Mouse (Mus musculus): ENCODE results near the gene Tbc1d22a. TPM values are rescaled to one million over a fixed set of nuclear protein-coding genes. Genes with fewer than 3 reads are reported as not detected.
A peak's percentile ranks its signal among the peaks of the same experiment; 100 is the strongest.
"Not testable (repeated sequence)": the region's sequence is repeated elsewhere in the genome, so short reads cannot be mapped to it uniquely, and the experiment has no call there.

Gene Tbc1d22a
- polyA plus RNA-seq, 1 experiment = not detected

GRCm38 (mm10) chr15:86200169-86200568 lies 14.1 kb upstream of the Tbc1d22a start:
- Histone ChIP-seq H3K4me3 (ENCODE audit: insufficient read depth, low read depth, low read length) (no peak overlapping the region), H3K4me1 (ENCODE audit: control insufficient read depth, insufficient read depth, low read length) (peaks cover 22% of the 10 kb centered on the region), H3K27ac (ENCODE audit: insufficient read depth, low read depth, low read length) (peak overlapping the region; percentile 62; the same call in 1 of the 2 replicates)
- WGBS = 38% methylated on average over 4 of the region's 4 CpGs
- TF ChIP-seq CTCF (IDR thresholded peaks at IDR 0.05; ENCODE audit: insufficient read depth, low read depth, low read length) (no peak), POLR2A (IDR thresholded peaks at IDR 0.05; ENCODE audit: insufficient read depth, low read depth, low read length) (no peak)

DNA sequence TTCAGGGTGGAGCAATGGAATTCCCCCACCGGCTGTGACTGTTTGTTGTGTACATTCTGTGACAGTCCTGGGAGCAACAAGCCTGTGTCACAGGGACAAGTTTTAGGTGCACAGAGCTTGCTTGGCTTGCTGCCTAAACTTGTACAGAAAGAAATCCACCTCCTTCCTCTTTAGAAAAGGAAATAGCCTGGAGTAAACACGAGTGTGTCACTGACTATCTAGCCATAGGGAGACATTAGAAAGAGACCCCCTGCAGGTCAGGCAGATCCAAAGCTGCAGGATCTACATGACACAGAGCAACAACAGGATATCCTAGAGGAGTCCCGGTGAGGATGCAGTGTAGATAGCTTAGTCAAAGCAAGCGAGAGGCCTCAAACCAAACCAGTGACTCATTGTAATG lies 13.2 kb upstream of the Tbc1d22a start:
- H3K27ac ChIP-seq (ENCODE audit: insufficient read depth, low read depth, low read length) = no peak overlapping the region
- H3K4me3 ChIP-seq (ENCODE audit: insufficient read depth, low read depth, low read length) = no peak overlapping the region
- TF ChIP-seq POLR2A (IDR thresholded peaks at IDR 0.05; ENCODE audit: insufficient read depth, low read depth, low read length) = no peak
- TF ChIP-seq CTCF (IDR thresholded peaks at IDR 0.05; ENCODE audit: insufficient read depth, low read depth, low read length) = no peak
- H3K4me1 ChIP-seq (ENCODE audit: control insufficient read depth, insufficient read depth, low read length) = peaks cover 22% of the 10 kb centered on the region
- whole genome bisulfite sequencing = 33% methylated on average over 4 of the region's 4 CpGs

DNA sequence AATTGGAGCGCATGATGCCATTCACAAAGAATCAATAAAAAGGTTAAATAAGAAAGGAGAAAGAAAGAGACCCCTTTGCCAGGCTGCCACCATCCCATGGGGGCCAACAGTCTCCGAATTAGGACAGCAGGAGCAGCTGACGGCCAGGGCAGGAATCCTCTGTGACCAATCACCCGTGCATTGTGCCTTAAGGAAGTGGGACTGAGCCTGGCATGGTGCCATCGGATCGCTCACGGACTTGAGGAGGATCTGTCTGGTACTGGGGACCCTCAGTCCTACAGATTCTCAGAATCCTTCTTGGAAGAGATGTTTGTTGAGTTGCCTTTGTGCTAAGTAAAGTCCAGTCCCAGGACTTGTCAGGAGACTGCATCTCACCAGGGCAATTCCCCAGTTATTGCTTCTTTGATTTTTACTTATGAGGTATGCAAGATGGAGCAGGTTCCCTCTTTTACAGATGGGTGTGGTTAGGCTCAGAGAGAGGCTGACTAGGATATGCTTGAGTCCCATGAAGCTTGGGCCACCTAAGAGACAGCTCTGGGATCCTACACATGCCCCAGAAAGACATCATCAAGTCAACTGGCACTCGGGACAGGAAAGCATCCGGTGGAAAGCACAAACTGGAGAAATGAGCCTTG lies 12.4 kb upstream of the Tbc1d22a start:
- Histone ChIP-seq H3K27ac (ENCODE audit: insufficient read depth, low read depth, low read length) (no peak overlapping the region), H3K4me1 (ENCODE audit: control insufficient read depth, insufficient read depth, low read length) (peaks cover 22% of the 10 kb centered on the region), H3K4me3 (ENCODE audit: insufficient read depth, low read depth, low read length) (no peak overlapping the region)
- TF ChIP-seq CTCF (IDR thresholded peaks at IDR 0.05; ENCODE audit: insufficient read depth, low read depth, low read length) = no peak
- WGBS = 68% methylated on average over 9 of the region's 9 CpGs

DNA sequence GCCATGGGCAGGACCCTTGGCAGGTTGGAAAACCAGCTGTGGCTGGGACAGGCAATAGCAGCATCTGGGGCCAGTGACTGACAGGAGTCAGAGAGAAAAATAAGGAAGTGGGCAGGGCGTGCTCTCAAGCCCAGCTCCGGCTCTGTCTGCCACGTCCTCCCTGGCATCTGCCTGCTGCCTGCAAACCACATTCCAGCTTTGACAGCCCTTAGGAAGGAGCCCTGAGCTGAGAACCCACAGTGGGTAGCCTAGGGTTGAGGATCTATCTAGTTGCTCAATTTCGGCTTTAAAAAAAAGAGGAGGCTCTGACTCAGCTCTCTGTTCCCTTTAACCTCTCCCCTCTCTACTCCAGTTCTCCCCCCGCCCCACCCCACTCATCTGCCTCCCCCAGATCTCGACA lies 11.6 kb upstream of the Tbc1d22a start:
- TF ChIP-seq POLR2A (IDR thresholded peaks at IDR 0.05; ENCODE audit: insufficient read depth, low read depth, low read length) (no peak), CTCF (IDR thresholded peaks at IDR 0.05; ENCODE audit: insufficient read depth, low read depth, low read length) (no peak)
- H3K27ac ChIP-seq (ENCODE audit: insufficient read depth, low read depth, low read length) = no peak overlapping the region
- 62% methylated on average over 6 of the region's 6 CpGs for WGBS

DNA sequence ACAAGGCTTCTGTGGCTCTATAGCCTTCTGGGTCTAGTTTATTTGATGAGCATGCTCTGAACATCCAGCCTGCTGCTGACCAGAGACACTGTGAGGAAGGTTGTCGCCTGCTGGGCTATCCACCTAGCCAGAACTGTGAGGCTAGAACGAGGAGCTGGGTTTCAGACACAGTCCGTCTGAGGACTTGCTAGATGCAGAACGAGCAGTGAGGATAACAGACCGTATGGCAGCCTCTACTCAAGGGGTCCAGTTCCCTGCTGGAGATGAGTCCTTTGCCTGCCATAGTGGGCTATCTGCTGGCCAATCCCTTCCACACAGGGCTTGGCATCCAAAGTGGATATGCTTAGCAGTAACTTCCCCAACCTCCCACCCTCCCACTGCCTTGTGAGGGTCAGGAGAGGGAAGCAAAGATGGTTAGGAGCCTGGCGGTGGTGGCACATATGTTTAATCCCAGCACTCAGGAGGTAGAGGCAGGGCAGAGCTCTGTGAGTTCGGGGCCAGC lies 10.9 kb upstream of the Tbc1d22a start:
- Histone ChIP-seq H3K4me1 (ENCODE audit: control insufficient read depth, insufficient read depth, low read length) (peaks cover 22% of the 10 kb centered on the region), H3K4me3 (ENCODE audit: insufficient read depth, low read depth, low read length) (no peak overlapping the region), H3K27ac (ENCODE audit: insufficient read depth, low read depth, low read length) (no peak overlapping the region)
- WGBS = 87% methylated on average over 7 of the region's 7 CpGs
- no peak for TF ChIP-seq POLR2A (IDR thresholded peaks at IDR 0.05; ENCODE audit: insufficient read depth, low read depth, low read length)
- TF ChIP-seq CTCF (IDR thresholded peaks at IDR 0.05; ENCODE audit: insufficient read depth, low read depth, low read length) = no peak

More for the DNA sequence above, 11.6 kb upstream of the Tbc1d22a start:
- peaks cover 22% of the 10 kb centered on the region for H3K4me1 ChIP-seq (ENCODE audit: control insufficient read depth, insufficient read depth, low read length)
- no peak overlapping the region for H3K4me3 ChIP-seq (ENCODE audit: insufficient read depth, low read depth, low read length)

DNA sequence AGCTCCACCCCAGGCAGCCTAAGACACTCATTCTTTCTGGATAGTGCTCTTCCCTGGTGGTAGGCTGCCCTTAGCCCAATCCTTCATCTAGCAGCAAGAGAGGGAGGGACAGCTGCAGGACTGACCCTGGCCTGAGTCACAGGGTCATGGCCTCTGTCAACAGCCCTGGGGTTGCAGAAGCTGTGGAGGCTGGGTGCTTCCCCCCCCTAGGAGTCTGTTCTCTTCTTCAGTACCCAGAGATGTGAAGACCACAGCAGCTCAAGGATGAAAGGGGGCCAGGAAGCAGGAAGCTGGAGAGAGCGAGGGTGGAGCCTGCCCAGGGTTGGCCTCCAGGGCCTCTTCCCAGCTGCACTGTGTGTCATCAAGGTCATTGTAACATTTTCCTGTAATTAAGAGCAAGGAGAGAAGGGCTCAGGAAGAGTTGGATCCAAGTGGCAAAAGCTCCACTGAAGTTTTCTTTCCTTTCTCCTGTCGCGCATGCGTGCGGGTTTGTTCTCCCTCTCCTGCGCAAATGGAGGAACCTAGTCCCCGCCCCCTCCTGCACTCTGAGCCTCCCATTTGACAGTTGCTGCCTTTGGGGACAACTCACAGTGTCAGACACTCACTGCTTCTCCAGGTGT lies 10.2 kb upstream of the Tbc1d22a start:
- no peak overlapping the region for H3K27ac ChIP-seq (ENCODE audit: insufficient read depth, low read depth, low read length)
- TF ChIP-seq CTCF (IDR thresholded peaks at IDR 0.05; ENCODE audit: insufficient read depth, low read depth, low read length) (no peak), POLR2A (IDR thresholded peaks at IDR 0.05; ENCODE audit: insufficient read depth, low read depth, low read length) (no peak)
- H3K4me1 ChIP-seq (ENCODE audit: control insufficient read depth, insufficient read depth, low read length) = peaks cover 16% of the 10 kb centered on the region
- 80% methylated on average over 7 of the region's 7 CpGs for WGBS
- no peak overlapping the region for H3K4me3 ChIP-seq (ENCODE audit: insufficient read depth, low read depth, low read length)

DNA sequence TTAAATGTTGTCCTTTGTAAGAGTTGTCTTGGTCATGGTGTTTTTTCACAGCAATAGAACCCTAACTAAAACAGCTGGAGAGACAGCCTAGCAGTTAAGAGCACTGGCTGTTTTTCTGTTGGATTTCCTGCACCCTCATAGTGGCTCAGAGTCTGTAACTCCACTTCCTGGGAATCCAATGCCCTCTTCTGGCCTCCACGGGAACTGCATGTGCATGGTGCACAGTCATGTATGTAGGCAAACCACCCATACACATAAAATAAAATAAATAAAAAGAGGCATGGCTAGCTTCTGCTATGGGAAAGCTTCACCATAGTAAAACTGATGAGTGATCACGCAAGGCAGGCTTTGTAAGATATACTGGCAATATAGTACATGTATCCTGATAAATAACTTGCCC lies 9.0 kb upstream of the Tbc1d22a start:
- no peak for TF ChIP-seq POLR2A (IDR thresholded peaks at IDR 0.05; ENCODE audit: insufficient read depth, low read depth, low read length)
- 62% methylated on average over 2 of the region's 2 CpGs for WGBS

DNA sequence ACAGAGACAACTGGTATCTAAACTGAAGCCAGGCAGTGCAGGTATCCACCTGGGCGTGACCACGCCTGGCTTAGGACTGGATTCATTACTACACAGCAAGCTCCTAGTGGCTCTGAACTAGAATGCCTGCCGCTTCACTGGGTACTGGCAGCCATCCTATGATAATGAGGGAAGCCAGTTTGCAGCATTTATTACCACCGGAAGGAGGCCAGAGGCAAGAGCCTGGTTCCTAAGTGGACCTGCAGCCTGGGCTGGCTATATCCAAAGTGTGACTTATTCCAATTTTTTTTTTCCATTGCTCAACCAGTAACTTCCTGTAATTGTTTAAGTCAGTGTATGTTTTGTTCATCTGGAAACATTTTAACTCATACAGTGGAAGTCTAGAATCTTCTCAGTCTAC lies 7.9 kb upstream of the Tbc1d22a start:
- no peak overlapping the region for H3K4me3 ChIP-seq (ENCODE audit: insufficient read depth, low read depth, low read length)
- H3K27ac ChIP-seq (ENCODE audit: insufficient read depth, low read depth, low read length) = no peak overlapping the region
- 53% methylated on average over 4 of the region's 4 CpGs for WGBS
- H3K4me1 ChIP-seq (ENCODE audit: control insufficient read depth, insufficient read depth, low read length) = no peaks in the 10 kb centered on the region
- TF ChIP-seq POLR2A (IDR thresholded peaks at IDR 0.05; ENCODE audit: insufficient read depth, low read depth, low read length) (no peak), CTCF (IDR thresholded peaks at IDR 0.05; ENCODE audit: insufficient read depth, low read depth, low read length) (no peak)

More for the DNA sequence above, 9.0 kb upstream of the Tbc1d22a start:
- Histone ChIP-seq H3K4me1 (ENCODE audit: control insufficient read depth, insufficient read depth, low read length) (peaks cover 6% of the 10 kb centered on the region), H3K27ac (ENCODE audit: insufficient read depth, low read depth, low read length) (no peak overlapping the region), H3K4me3 (ENCODE audit: insufficient read depth, low read depth, low read length) (no peak overlapping the region)

GRCm38 (mm10) chr15:86212193-86212592 lies 2.1 kb upstream of the Tbc1d22a start:
- peaks cover 10% of the 10 kb centered on the region for H3K4me1 ChIP-seq (ENCODE audit: control insufficient read depth, insufficient read depth, low read length)
- H3K4me3 ChIP-seq (ENCODE audit: insufficient read depth, low read depth, low read length); H3K27ac ChIP-seq (ENCODE audit: insufficient read depth, low read depth, low read length): not testable (repeated sequence)
- 87% methylated on average over 5 of the region's 5 CpGs for WGBS

Measured in olfactory bulb, adult 2 months (tissue).